Mouse (Mus musculus): ENCODE data around the gene Tex13a.

Gene Tex13a

DNA sequence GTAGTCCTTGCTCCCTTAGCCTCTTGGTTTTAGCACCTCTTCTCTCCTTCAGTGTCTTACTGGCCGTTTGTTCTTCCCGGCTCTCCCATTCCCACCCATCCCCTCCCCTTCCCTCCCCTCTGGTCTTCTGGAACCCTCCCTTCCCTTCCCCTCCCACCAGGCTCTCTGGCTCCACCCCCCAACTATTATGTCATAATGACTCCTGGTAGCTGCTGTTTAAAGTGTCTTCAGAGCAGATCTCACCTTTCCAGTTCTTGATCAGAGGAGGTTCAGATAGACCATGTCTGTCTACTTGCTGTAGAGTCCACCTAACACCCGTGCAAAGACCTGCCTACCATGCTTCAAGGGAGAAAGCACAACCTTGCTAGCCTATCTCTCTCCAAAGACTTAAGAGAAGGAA is at the start of gene Tex13a:
TSS of gene Tex13a (minus strand) at position 101 of the 400 bp plus-strand sequence.
- no peak for DNase-seq (ENCODE audit: low read depth)

DNA sequence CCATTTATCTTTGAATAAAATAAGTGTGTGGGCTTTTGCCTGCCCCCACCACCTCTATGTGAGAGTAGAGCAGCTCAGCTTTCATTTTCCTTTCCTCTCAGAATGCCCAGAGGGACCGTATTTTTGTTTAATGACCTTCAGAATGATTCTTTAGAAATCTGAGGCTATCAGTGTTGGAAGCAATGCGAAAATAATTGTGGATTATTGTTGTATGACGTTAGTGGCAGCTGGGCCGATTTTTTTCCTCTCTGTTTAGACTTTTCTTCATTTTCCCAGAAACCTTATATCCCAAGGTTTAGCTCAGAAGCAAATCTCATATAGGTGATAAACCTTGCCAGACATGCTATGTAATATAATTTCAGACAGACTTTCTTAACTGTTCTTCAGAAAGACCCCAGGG is 25.2 kb upstream of the Tex13a start:
- DNase-seq (ENCODE audit: low read depth), result no peak

DNA sequence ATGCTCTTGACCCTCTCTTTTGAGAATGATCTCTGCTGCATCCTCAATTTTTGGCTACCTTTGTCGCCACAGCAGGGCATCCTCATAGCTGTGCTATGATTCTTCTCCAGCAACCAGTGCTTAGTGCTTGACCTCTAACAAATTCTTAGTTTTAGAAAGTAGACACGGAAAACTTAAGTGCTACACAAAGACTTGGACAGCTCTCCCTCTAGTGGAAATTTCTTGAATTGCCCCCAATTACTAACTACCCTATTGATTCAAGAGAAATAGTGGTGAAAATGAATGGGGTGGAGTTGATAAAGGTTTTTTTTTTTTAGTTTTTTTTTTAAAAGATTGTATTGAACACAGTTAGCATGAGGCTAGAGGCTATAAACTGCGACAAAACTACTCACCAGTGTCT is 39.2 kb downstream of the Tex13a start:
- DNase-seq (ENCODE audit: low read depth), result peak; percentile 26

Measured in NIH3T3 (cell line).